ENCODE assay signal across 8 mouse cellular contexts in the genomic region with DNA sequence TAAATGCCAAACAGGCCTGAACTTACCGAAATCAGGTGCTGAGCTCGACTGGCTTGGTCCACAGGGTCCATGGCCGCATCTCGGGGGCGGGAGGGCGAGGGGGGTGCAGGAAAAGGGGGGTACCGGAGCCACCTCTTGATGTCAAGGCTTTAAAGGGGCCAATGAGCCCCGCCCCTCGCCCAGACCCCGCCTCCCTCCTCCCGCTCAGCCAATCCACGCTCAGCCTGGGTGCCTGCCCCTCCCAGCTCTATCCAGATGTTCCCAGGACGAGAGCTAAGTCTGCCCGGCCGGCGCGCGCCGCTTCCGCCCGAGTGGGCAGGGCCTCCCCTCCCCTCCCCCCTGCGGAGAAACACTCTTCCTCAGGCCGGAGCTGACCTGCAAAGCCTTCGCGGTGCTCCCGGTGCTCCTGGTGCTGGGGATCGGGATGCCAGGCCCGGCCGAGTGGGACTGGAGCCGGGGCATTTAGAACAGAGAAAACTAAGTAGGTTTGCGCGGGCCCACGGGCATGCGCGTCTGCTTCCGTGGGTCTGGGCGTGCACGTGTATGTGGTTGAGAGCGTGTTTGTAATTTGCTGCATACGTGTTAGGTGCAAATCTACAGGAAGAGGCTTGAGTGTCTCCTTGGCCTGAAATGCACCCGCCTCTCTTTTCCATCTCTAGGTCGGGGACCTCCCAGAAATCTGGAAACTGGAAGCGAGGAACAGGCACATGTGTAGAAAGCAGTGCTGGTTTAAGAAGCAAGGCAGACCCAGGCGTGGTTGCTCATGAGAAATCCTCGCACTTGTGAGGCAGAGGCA. TPM values are rescaled to one million over a fixed set of nuclear protein-coding genes. Genes with fewer than 3 reads are reported as not detected.
DNase-seq lines count a peak whose midpoint lies in the region; ATAC-seq and TF ChIP-seq lines count a peak whose summit lies in the region.

Gene Nckap5l (minus strand): TSS at position 143 of the 796 bp plus-strand sequence.

- H3K4me2 ChIP-seq in hindbrain, embryonic 14.5 days (replicated peaks) = peak within 1 kb of the TSS; percentile 76

- no peak for DNase-seq in Patski (ENCODE audit: low read depth, low spot score)
- peak; percentile 96 to 97 for DNase-seq in cerebellum, postnatal 10 days
- peak; percentile 76 to 87 for DNase-seq in frontal cortex, postnatal 14 days (ENCODE audit: low spot score in 2 of 2)
- peak; percentile 90 for DNase-seq in hindbrain, embryonic 14.5 days (ENCODE audit: low spot score)
- DNase-seq in left cerebral cortex, adult 18-20 months (ENCODE audit: low spot score in 2 of 2) = peak; percentile 83 to 90
- DNase-seq in right cerebral cortex, adult 18-20 months = peak; percentile 91
- DNase-seq in urinary bladder, postnatal 10 days (ENCODE audit: low spot score) = peak; percentile 79

- no peaks in the 10 kb centered on the region for H3K36me3 ChIP-seq in hindbrain, embryonic 14.5 days (replicated peaks; ENCODE audit: control insufficient read depth, insufficient read depth)
- no peaks in the 10 kb centered on the region for H3K36me3 ChIP-seq in macrophage (ENCODE audit: inconsistent target)

- peak; percentile 91 for ATAC-seq in Patski
- ATAC-seq in hindbrain, embryonic 14.5 days (ENCODE audit: low FRiP score) = peak; percentile 95

- peak within 1 kb of the TSS; percentile 91 for H3K27ac ChIP-seq in hindbrain, embryonic 14.5 days
- H3K27ac ChIP-seq in macrophage = peak within 1 kb of the TSS; percentile 57

- POLR2A ChIA-PET in Patski (lab: Charles Lee) = interaction anchor here (0.6 to 1.4 kb wide), 3 partner anchors 17 to 35 kb away, joined by 3 to 4 read pairs (median 3); no protein-coding TSS in a partner anchor

- no peak for TF ChIP-seq CTCF in Patski (IDR thresholded peaks at IDR 0.05)

- H3K27me3 ChIP-seq in Patski = no peaks in the 10 kb centered on the region
- H3K27me3 ChIP-seq in hindbrain, embryonic 14.5 days (ENCODE audit: control insufficient read depth, insufficient read depth, low read length) = no peaks in the 10 kb centered on the region

- H3K79me2 ChIP-seq in macrophage (ENCODE audit: inconsistent target) = peaks cover 33% of the 10 kb centered on the region; the same call in 1 of the 2 replicates

- in situ Hi-C loops in Patski (cut with MboI; ENCODE audit: low pct_unique_long_range_greater_than_20kb) = no loop called here

- peak within 1 kb of the TSS; percentile 80 for H3K4me3 ChIP-seq in hindbrain, embryonic 14.5 days (replicated peaks; ENCODE audit: low read length)
- peak within 1 kb of the TSS; percentile 45 for H3K4me3 ChIP-seq in macrophage (ENCODE audit: inconsistent target)

- peak within 1 kb of the TSS; percentile 81 for H3K9ac ChIP-seq in hindbrain, embryonic 14.5 days

- WGBS in hindbrain, embryonic 14.5 days = under 1% methylated on average over 44 of the region's 45 CpGs
- 1% methylated on average over 44 of the region's 45 CpGs for WGBS in macrophage (ENCODE audit: missing documents)

- peaks cover 38% of the 10 kb centered on the region for H3K4me1 ChIP-seq in hindbrain, embryonic 14.5 days (replicated peaks; ENCODE audit: control insufficient read depth, insufficient read depth, low read length)

- CTCF ChIA-PET in Patski (lab: Charles Lee) = interaction anchor here (0.6 to 2.2 kb wide), 6 partner anchors 10 to 157 kb away, joined by 3 to 10 read pairs (median 4); no protein-coding TSS in a partner anchor

- H3K9me3 ChIP-seq in hindbrain, embryonic 14.5 days (ENCODE audit: control insufficient read depth, low read length) = no peaks in the 10 kb centered on the region

RNA-seq across cellular contexts. Expression of gene Nckap5l, which starts in this region (rescaled TPM):
- polyA plus RNA-seq in Patski (2021) = 10.8 TPM
- 16.2 and 19.3 TPM in 2 replicates for polyA plus RNA-seq in hindbrain, embryonic 14.5 days (2014; fragmentation: Nextera tagmentation; extraction: Ambion mirVana)
- total RNA-seq in left cerebral cortex, adult 18-20 months (2021) = 10 to 100 TPM; 17.0 to 19.0 TPM
- total RNA-seq in macrophage (2018; cell fraction: chromatin; rRNA removed) = 10 to 100 TPM in 17 of 26 experiments, 1 to 10 TPM in 9; 2.2 to 37.5 (median 12.1) TPM
- 10 to 100 TPM in 22 of 26 experiments, 1 to 10 TPM in 4; 6.8 to 33.0 (median 15.3) TPM for total RNA-seq in macrophage (2018; cell fraction: cytosol; rRNA removed)
- total RNA-seq in macrophage (2018; cell fraction: nucleus; rRNA removed) = 10 to 100 TPM in 20 of 26 experiments, 1 to 10 TPM in 6; 6.2 to 34.5 (median 18.0) TPM
- 8.4 to 21.0 TPM (median 16.3 TPM) in 3 replicates for polyA plus RNA-seq in macrophage (2018)
